Mouse (Mus musculus) B cell, adult (primary cell): ENCODE results near the gene Gm26657. TPM values are rescaled to one million over a fixed set of nuclear protein-coding genes. Genes with fewer than 3 reads are reported as not detected.

Experiments
- total RNA-seq: library from RNA; stranded (reverse); gene quantifications from 4 replicates; pipeline ENCODE4 v1.2.4, GENCODE M21; 2023; ENCODE audit not compliant: inconsistent age

Gm26657 gene
- total RNA-seq: not detected in 4 replicates

DNA sequence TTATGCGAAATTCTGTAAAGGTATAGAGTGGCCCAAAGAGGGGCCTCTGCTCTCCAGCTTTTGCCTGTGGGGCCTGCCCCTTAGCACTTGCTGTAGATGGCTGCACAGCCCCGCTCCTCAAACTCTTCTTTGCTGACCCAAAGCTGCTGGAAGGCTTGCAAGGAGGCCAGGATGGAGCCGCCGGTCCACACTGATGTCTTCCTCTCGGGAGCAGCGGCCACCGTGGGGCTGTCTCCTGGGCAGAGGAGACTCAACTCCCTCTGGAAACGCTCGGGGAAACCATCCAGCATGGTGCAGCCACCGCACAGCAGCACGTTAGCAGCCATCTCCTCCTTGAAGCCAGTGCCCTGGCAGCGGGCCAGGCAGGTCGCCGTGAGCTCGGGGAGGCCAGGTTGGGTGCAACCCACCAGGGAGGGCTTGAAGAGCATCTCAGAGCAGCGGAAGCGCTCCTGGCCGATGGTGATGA lies at the start of gene Gm26657:
Gm26657 (plus strand) TSS at position 51 of the 466 bp plus-strand sequence.

DNA sequence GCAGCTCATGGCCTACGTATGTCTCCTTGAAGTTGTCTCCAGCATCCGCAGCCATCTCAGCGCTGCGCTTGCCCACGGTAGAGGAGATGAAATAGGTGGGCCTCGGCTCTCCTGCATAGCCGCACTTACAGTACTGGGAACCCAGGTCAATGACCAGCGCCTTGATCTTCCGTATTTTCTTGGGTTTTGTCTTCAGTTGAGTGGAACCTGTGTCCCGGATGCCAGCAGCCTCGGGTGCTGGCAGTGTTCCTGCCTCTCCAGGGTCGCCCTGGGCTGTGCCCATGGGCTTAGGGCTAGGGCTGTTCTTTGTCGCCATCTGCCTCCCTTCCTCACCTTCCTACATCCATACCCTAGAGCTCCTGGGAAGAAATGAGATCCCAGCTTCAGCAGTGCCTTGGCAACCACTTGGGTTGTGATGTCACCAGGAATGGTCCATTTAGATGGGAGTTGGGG lies 1.2 kb downstream of the Gm26657 start, which contains the start of gene Actl7b:
Actl7b (minus strand) TSS at position 403 of the 453 bp plus-strand sequence.

DNA sequence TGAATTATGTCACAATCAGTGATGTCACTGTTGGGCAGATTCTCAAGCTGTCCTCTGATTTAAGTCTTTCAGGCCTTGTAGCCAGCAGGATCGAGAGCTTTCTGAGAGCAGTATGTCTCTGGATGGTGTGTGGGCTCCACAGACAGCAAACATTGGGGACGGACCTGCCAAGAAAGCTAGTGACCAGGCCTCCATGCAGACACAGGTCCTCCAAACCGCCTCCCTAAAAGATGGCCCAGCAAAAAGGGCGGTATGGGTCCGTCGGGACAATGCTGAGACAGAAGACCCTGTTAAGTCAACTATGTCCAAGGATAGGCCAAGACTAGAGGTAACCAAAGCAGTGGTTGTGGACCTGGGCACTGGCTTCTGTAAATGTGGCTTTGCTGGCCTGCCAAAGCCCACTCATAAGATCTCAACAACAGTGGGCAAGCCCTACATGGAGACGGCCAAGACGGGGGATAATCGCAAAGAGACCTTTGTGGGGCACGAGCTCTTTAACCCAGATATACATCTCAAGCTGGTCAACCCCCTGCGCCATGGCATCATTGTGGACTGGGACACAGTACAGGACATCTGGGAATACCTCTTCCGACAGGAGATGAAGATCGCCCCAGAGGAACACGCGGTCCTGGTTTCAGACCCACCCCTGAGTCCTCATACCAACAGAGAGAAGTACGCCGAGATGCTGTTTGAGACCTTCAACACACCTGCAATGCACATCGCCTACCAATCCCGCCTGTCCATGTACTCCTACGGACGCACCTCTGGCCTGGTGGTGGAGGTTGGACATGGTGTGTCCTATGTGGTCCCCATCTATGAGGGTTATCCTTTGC lies 3.7 kb downstream of the Gm26657 start, which contains the start of gene Actl7a:
Actl7a (plus strand) TSS at position 51 of the 833 bp plus-strand sequence.

Other genes starting within 250 kb of the Gm26657 start
- 1.0 to 1.2 TPM (median 1.1 TPM) in 4 replicates for gene Actl7b, start 1.4 kb downstream of the Gm26657 start, total RNA-seq
- gene Actl7a, start 3.3 kb downstream of the Gm26657 start, total RNA-seq: not detected in 4 replicates
- gene Elp1, start 62.3 kb downstream of the Gm26657 start, total RNA-seq: 40.1 to 52.8 TPM (median 45.1 TPM) in 4 replicates
- gene Fam206a, start 62.3 kb downstream of the Gm26657 start, total RNA-seq: 20.5 to 22.2 TPM (median 20.9 TPM) in 4 replicates
- gene Ctnnal1, start 125.1 kb downstream of the Gm26657 start, total RNA-seq: 4.0 to 5.3 TPM (median 4.9 TPM) in 4 replicates
- 28.9 to 35.3 TPM (median 30.6 TPM) in 4 replicates for gene Tmem245, start 207.4 kb downstream of the Gm26657 start, total RNA-seq